Mouse (Mus musculus) monocyte, adult 2 months (primary cell): ENCODE measurements around the gene Angptl2.
A peak's percentile ranks its signal among the peaks of the same experiment; 100 is the strongest.

ENCODE experiments used
- DNase-seq, 2 experiments: peaks; one replicate each; pipeline ENCODE4 v3.0.0; 2022; ENCODE audit warnings: low spot score in 2 of 2, low read depth in 1 of 2

The Angptl2 gene

GRCm38 (mm10) chr2:33228551-33228950, 12.7 kb downstream of the Angptl2 start:
- no peak for DNase-seq

DNA sequence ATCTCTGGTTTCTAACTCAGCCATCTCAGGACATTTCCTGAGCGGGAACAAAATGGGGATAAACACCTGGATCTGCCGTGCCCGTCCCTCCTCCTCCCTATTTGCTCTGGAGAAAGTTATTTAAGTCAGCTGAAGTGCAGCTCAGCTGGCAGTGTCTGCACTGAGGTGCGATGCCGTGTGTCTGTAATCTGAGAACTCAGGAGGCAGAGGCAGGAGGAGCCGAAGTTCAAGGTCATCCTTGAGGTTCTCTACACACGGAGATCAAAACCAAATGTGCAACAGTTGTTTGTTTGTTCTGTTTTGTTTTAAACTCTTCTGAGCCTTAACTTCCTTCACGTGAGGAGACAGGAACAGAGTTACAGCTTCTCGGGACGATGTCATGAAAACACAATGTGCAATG, 14.8 kb downstream of the Angptl2 start:
- DNase-seq, result no peak

- DNase-seq, result no peak
Measured at GRCm38 (mm10) chr2:33231788-33232187, 15.9 kb downstream of the Angptl2 start.

GRCm38 (mm10) chr2:33232782-33233570, 17.1 kb downstream of the Angptl2 start:
- no peak for DNase-seq

DNA sequence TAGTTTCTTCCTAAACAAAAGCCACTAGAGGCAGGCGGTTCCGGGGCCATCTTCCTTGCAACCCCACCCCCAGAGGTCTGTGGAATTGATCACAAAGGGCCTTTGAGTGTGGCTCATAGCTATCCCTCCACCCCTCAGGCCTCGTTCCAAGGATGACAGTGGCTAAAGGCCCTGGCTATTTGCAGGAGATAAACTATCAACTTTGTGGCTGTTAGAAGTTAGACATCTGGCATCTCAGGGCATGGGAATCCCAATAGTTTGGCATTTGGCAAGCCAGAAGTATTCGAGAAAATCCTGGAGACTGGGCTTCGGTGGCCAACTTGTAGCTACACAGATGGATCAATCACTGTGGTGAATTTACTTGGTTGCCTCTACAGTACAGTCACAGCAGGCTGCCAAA, 18.0 kb downstream of the Angptl2 start:
- no peak for DNase-seq

- DNase-seq, result no peak
Measured at GRCm38 (mm10) chr2:33234848-33235247, 19.0 kb downstream of the Angptl2 start.

- DNase-seq, result no peak
Measured at GRCm38 (mm10) chr2:33237581-33237980, 21.7 kb downstream of the Angptl2 start.

DNA sequence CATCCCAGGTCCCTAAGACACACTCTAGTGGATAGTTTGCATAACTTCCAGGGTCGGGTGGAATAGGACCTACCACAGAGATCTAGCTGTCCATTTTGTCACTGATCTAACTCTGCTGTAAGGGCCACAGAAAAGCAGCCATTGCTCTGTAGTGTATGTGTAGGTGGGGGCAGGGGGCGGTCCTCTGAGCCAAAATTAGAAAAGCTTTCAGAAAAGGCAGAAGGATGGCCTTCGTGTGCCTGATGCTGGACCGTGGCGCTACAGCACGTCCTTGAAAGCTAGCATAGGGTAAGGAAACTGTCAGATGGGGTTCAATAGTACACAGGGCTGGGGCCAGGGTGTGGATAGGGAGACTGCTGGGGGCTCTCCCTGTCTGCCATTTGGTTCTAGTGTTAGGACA, 29.0 kb downstream of the Angptl2 start:
- no peak for DNase-seq

GRCm38 (mm10) chr2:33245350-33245749, 29.5 kb downstream of the Angptl2 start:
- no peak for DNase-seq

GRCm38 (mm10) chr2:33246841-33247240, 31.0 kb downstream of the Angptl2 start:
- no peak for DNase-seq

GRCm38 (mm10) chr2:33248549-33248948, 32.7 kb downstream of the Angptl2 start:
- DNase-seq, result no peak

DNA sequence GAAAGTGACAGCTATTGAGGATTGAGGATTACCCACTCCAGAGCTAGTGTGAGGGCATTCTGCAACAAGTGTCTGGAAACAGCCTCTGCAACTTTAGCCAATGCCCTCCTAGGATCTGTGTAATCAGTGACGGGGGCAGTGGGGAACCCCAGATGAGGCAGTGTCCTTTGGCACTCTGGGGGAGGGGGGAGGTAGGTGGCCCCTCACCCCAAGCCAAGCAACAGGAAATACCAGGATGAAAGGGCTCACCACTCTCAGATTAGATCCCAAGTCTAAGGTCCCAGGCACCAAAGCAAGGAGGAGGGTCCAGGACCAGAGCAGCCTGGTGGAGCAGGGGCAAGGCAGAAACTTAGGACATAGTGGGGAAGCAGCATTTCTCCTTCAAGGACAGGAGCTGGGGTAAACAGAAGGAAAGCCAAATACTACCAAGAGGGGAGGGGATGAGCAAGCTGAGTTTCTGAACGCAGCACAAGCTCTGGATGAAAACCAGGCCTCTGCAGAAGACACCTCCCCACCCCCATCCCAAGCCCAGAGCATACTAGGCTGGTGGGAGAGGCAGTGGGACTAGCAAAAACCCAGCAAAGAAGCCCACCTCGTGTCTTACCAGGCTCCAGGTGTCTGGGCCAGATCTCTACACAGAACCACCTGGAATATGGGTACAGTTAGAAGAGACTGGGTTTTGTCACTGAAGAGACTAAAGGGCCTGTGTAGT, 34.2 kb downstream of the Angptl2 start:
- DNase-seq, result no peak

- DNase-seq, result no peak
Measured at GRCm38 (mm10) chr2:33252751-33253150, 36.9 kb downstream of the Angptl2 start.

- DNase-seq, result no peak
Measured at GRCm38 (mm10) chr2:33253572-33254190, 37.8 kb downstream of the Angptl2 start.

GRCm38 (mm10) chr2:33254318-33254985, 38.6 kb downstream of the Angptl2 start:
- no peak for DNase-seq

- peak; percentile 6 to 20 for DNase-seq
Measured at GRCm38 (mm10) chr2:33256769-33257537, 41.1 kb downstream of the Angptl2 start.

- DNase-seq, result no peak
Measured at GRCm38 (mm10) chr2:33260772-33261171, 44.9 kb downstream of the Angptl2 start.

- DNase-seq, result no peak
Measured at GRCm38 (mm10) chr2:33261475-33261874, 45.6 kb downstream of the Angptl2 start.

DNA sequence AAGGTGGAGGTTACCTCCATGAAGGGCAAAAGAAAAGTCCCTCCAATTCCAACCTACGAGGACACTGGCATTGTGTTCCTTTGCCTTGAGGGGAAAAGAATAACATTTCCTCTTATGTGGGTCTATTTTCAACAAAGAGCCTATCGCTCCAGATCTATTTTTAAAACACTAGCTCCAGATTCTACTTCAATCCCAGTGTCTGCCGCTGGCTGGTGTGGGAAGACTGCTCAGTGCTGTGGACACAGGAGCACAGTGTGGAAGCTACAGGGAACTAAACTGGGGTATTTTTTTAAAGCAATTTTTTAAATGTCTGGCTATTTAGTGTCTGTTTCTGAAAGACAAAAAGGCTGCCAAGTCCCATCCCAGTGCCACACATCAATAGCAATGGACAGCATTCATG, 49.9 kb downstream of the Angptl2 start:
- no peak for DNase-seq

GRCm38 (mm10) chr2:33267075-33267474, 51.2 kb downstream of the Angptl2 start:
- DNase-seq, result no peak
